Mouse (Mus musculus) neural tube, postnatal 0 days (tissue): ENCODE measurements around the gene Pygo2. TPM values are rescaled to one million over a fixed set of nuclear protein-coding genes. Genes with fewer than 3 reads are reported as not detected.

Source experiments
- polyA plus RNA-seq: library from polyadenylated mRNA; unstranded; fragments of >200 nt; fragmentation: Nextera tagmentation; extraction: Ambion mirVana; gene quantifications from 2 replicates; pipeline ENCODE4 v1.2.1, GENCODE M21; 2015

Pygo2 gene
- 33.8 and 34.4 TPM in 2 replicates for polyA plus RNA-seq

GRCm38 (mm10) chr3:89430171-89431159 is at the start of gene Pygo2:
Gene Pygo2, plus strand, starts transcription at chr3:89430214.

GRCm38 (mm10) chr3:89394006-89394893 is 35.8 kb upstream of the Pygo2 start, which contains the start of gene Zbtb7b:
Gene Zbtb7b, minus strand, starts transcription at chr3:89394776.

GRCm38 (mm10) chr3:89402693-89403092 is 27.3 kb upstream of the Pygo2 start, which contains the start of gene Lenep:
Gene Lenep, minus strand, starts transcription at chr3:89402793.

GRCm38 (mm10) chr3:89411490-89412393 is 18.3 kb upstream of the Pygo2 start, which contains the start of gene Flad1:
Gene Flad1, minus strand, starts transcription at chr3:89411870.

GRCm38 (mm10) chr3:89418170-89418860 is 11.7 kb upstream of the Pygo2 start, which contains the start of the genes Cks1b and Shc1:
Gene Cks1b, minus strand, starts transcription at chr3:89418383.
Gene Shc1, plus strand, starts transcription at chr3:89418443.

GRCm38 (mm10) chr3:89436176-89437113 is 6.4 kb downstream of the Pygo2 start, which contains the start of gene Pbxip1:
Gene Pbxip1, plus strand, starts transcription at chr3:89436706.

GRCm38 (mm10) chr3:89454401-89455177 is 24.6 kb downstream of the Pygo2 start, which contains the start of gene Pmvk:
Gene Pmvk, plus strand, starts transcription at chr3:89454541.

Other genes with a start within 250 kb of the Pygo2 start
- 32.2 and 35.7 TPM in 2 replicates for gene Fam189b, start 247.1 kb upstream of the Pygo2 start, polyA plus RNA-seq
- 44.1 and 48.5 TPM in 2 replicates for gene Gba, start 227.3 kb upstream of the Pygo2 start, polyA plus RNA-seq
- gene Thbs3, start 215.0 kb upstream of the Pygo2 start, polyA plus RNA-seq: 43.9 and 50.6 TPM in 2 replicates
- 160 and 167 TPM in 2 replicates for gene Mtx1, start 203.1 kb upstream of the Pygo2 start, polyA plus RNA-seq
- 0.67 and 1.2 TPM in 2 replicates for gene Muc1, start 201.2 kb upstream of the Pygo2 start, polyA plus RNA-seq
- gene Krtcap2, start 184.2 kb upstream of the Pygo2 start, polyA plus RNA-seq: 272 and 290 TPM in 2 replicates
- gene Trim46, start 183.9 kb upstream of the Pygo2 start, polyA plus RNA-seq: 48.0 and 58.9 TPM in 2 replicates
- 131 and 136 TPM in 2 replicates for gene Dpm3, start 170.9 kb upstream of the Pygo2 start, polyA plus RNA-seq
- gene Slc50a1, start 159.6 kb upstream of the Pygo2 start, polyA plus RNA-seq: 56.5 and 58.8 TPM in 2 replicates
- 7.1 and 9.8 TPM in 2 replicates for gene Efna1, start 149.1 kb upstream of the Pygo2 start, polyA plus RNA-seq
- gene Efna3, start 107.2 kb upstream of the Pygo2 start, polyA plus RNA-seq: 90.5 and 99.5 TPM in 2 replicates
- 2.2 and 2.3 TPM in 2 replicates for gene Efna4, start 92.2 kb upstream of the Pygo2 start, polyA plus RNA-seq
- 77.7 and 84.5 TPM in 2 replicates for gene Adam15, start 80.2 kb upstream of the Pygo2 start, polyA plus RNA-seq
- gene Dcst2, start 68.2 kb upstream of the Pygo2 start, polyA plus RNA-seq: 0.26 and 0.42 TPM in 2 replicates
- 1.4 and 1.6 TPM in 2 replicates for gene Dcst1, start 65.0 kb upstream of the Pygo2 start, polyA plus RNA-seq
- 1.1 and 1.4 TPM in 2 replicates for gene Zbtb7b, start 35.4 kb upstream of the Pygo2 start, polyA plus RNA-seq
- not detected in 2 replicates for gene Lenep, start 27.4 kb upstream of the Pygo2 start, polyA plus RNA-seq
- gene Flad1, start 18.3 kb upstream of the Pygo2 start, polyA plus RNA-seq: 22.5 and 26.6 TPM in 2 replicates
- 65.2 and 67.0 TPM in 2 replicates for gene Cks1b, start 11.8 kb upstream of the Pygo2 start, polyA plus RNA-seq
- gene Shc1, start 11.8 kb upstream of the Pygo2 start, polyA plus RNA-seq: 13.9 and 16.1 TPM in 2 replicates
- gene Pbxip1, start 6.5 kb downstream of the Pygo2 start, polyA plus RNA-seq: 25.3 and 29.2 TPM in 2 replicates
- 136 and 148 TPM in 2 replicates for gene Pmvk, start 24.3 kb downstream of the Pygo2 start, polyA plus RNA-seq
- gene Kcnn3, start 90.0 kb downstream of the Pygo2 start, polyA plus RNA-seq: 9.1 and 11.3 TPM in 2 replicates